ENCODE assay signal across 20 mouse cellular contexts in genomic region chr19:32604127-32604526, GRCm38 (mm10). TPM values are rescaled to one million over a fixed set of nuclear protein-coding genes. Genes with fewer than 3 reads are reported as not detected.
DNase-seq lines count a peak whose midpoint lies in the region; ATAC-seq and TF ChIP-seq lines count a peak whose summit lies in the region.
"Had no signal": no experiment of that assay in that cellular context is flagged by ENCODE, and none has a peak within 500 bp of the region (broad histone marks: within the 10 kb centered on the region; RNA-seq: fewer than 3 reads in every experiment).

No protein-coding gene starts in this region.

- no peak overlapping the region for H3K9ac ChIP-seq in liver, adult 2 months (ENCODE audit: low read depth, low read length)
- H3K9ac ChIP-seq in limb, embryonic 14.5 days (ENCODE audit: low read depth, low read length, severe bottlenecking), result no peak overlapping the region
- H3K9ac ChIP-seq in intestine, postnatal 0 days (ENCODE audit: low read depth, low read length), result no peak overlapping the region
- H3K9ac ChIP-seq: embryonic facial prominence, embryonic 12.5 days; forebrain, embryonic 15.5 days; heart, embryonic 12.5 days; hindbrain, embryonic 13.5 days; lung, embryonic 14.5 days had no signal

- DNase-seq in liver, adult 2 months (ENCODE audit: extremely low read depth, low read depth, low spot score), result peak; percentile 68
- DNase-seq in liver (no peak), Patski (ENCODE audit: low read depth, low spot score) (no peak)
- DNase-seq in limb, embryonic 14.5 days (ENCODE audit: low spot score), result no peak
- no peak for DNase-seq in gastrocnemius, postnatal 10 days
- DNase-seq: adrenal gland, adult 2 months; cerebellum, adult 8-10 months; lung, embryonic 14.5 days; spleen, adult 18-20 months; thymus, postnatal 4 days had no signal

- 22% methylated on average over 8 of the region's 8 CpGs for WGBS in liver, adult 2 months
- WGBS in limb, embryonic 14.5 days, result 59% methylated on average over 8 of the region's 8 CpGs
- 72% methylated on average over 8 of the region's 8 CpGs for WGBS in small intestine, adult 2 months
- 70% methylated on average over 8 of the region's 8 CpGs for WGBS in intestine, postnatal 0 days

- POLR2A ChIA-PET in Patski (lab: Charles Lee), result interaction anchor here (0.7 kb wide), 2 partner anchors 9 to 23 kb away, joined by 3 to 4 read pairs; no protein-coding TSS in a partner anchor

- no peak for TF ChIP-seq CTCF in liver, adult 2 months (IDR thresholded peaks at IDR 0.05; ENCODE audit: low read depth, low read length)
- TF ChIP-seq CTCF in Patski (IDR thresholded peaks at IDR 0.05), result no peak
- no peak for TF ChIP-seq CTCF in small intestine, adult 2 months (IDR thresholded peaks at IDR 0.05; ENCODE audit: extremely low read depth, insufficient read length, insufficient replicate concordance, low read depth, low read length)
- no peak for TF ChIP-seq CTCF in intestine, postnatal 0 days (IDR thresholded peaks at IDR 0.05; ENCODE audit: low read depth)

- H3K4me1 ChIP-seq in liver, adult 2 months (ENCODE audit: control insufficient read depth, insufficient read depth, low read length), result peaks cover 20% of the 10 kb centered on the region
- H3K4me1 ChIP-seq in limb, embryonic 14.5 days (ENCODE audit: control insufficient read depth, insufficient read depth, low read length), result peaks cover 38% of the 10 kb centered on the region
- H3K4me1 ChIP-seq in small intestine, adult 2 months (ENCODE audit: control insufficient read depth, insufficient read depth, insufficient read length, low read length), result peaks cover 14% of the 10 kb centered on the region; the same call in 1 of the 2 replicates
- H3K4me1 ChIP-seq in intestine, postnatal 0 days (replicated peaks; ENCODE audit: control insufficient read depth, insufficient read depth, low read length), result peaks cover 10% of the 10 kb centered on the region
- H3K4me1 ChIP-seq: forebrain, embryonic 15.5 days; heart, embryonic 12.5 days; hindbrain, embryonic 13.5 days had no signal

- H3K4me3 ChIP-seq in liver, adult 2 months (ENCODE audit: insufficient read depth, low read depth, low read length), result no peak overlapping the region
- no peak overlapping the region for H3K4me3 ChIP-seq in limb, embryonic 14.5 days (replicated peaks; ENCODE audit: low read length)
- H3K4me3 ChIP-seq in small intestine, adult 2 months (ENCODE audit: low read depth, low read length), result peak overlapping the region; percentile 5; the same call in 1 of the 2 replicates
- H3K4me3 ChIP-seq in intestine, postnatal 0 days (ENCODE audit: low read depth, low read length), result no peak overlapping the region
- H3K4me3 ChIP-seq: embryonic facial prominence, embryonic 12.5 days; forebrain, embryonic 15.5 days; heart, embryonic 12.5 days; hindbrain, embryonic 13.5 days had no signal

- peak; percentile 61 for ATAC-seq in Patski
- no peak for ATAC-seq in limb, embryonic 14.5 days (ENCODE audit: low FRiP score, low read depth)
- no peak for ATAC-seq in intestine, postnatal 0 days
- ATAC-seq: forebrain, embryonic 15.5 days; inflammation-experienced regulatory T-cells, adult 6 months; midbrain, embryonic 16.5 days had no signal

- H3K9me3 ChIP-seq in limb, embryonic 14.5 days (ENCODE audit: control insufficient read depth, low read length), result no peaks in the 10 kb centered on the region
- H3K9me3 ChIP-seq in intestine, postnatal 0 days (ENCODE audit: control insufficient read depth), result no peaks in the 10 kb centered on the region
- H3K9me3 ChIP-seq: embryonic facial prominence, embryonic 12.5 days; forebrain, embryonic 15.5 days; heart, embryonic 12.5 days; hindbrain, embryonic 13.5 days had no signal

- CTCF ChIA-PET in Patski (lab: Charles Lee), result no interaction called here

- H3K79me2 ChIP-seq in liver, adult 2 months (ENCODE audit: control insufficient read depth, insufficient read depth, low read length), result peaks cover 3% of the 10 kb centered on the region; the same call in 1 of the 2 replicates

- in situ Hi-C loops in Patski (cut with MboI; ENCODE audit: low pct_unique_long_range_greater_than_20kb), result no loop called here

- H3K4me2 ChIP-seq in limb, embryonic 14.5 days (replicated peaks; ENCODE audit: low read depth, low read length, severe bottlenecking), result no peak overlapping the region
- no peak overlapping the region for H3K4me2 ChIP-seq in intestine, postnatal 0 days (replicated peaks; ENCODE audit: low read depth)
- H3K4me2 ChIP-seq: embryonic facial prominence, embryonic 12.5 days; forebrain, embryonic 15.5 days; heart, embryonic 12.5 days; hindbrain, embryonic 13.5 days; liver, embryonic 11.5 days; lung, embryonic 14.5 days had no signal

- H3K36me3 ChIP-seq in liver, adult 2 months (ENCODE audit: control insufficient read depth, insufficient read depth, low read length), result no peaks in the 10 kb centered on the region
- H3K36me3 ChIP-seq in limb, embryonic 14.5 days (ENCODE audit: control insufficient read depth, insufficient read depth, low read length), result no peaks in the 10 kb centered on the region
- H3K36me3 ChIP-seq in small intestine, adult 2 months (ENCODE audit: control insufficient read depth, insufficient read depth, low read length), result no peaks in the 10 kb centered on the region
- H3K36me3 ChIP-seq in intestine, postnatal 0 days (ENCODE audit: control insufficient read depth, insufficient read depth), result no peaks in the 10 kb centered on the region
- H3K36me3 ChIP-seq: embryonic facial prominence, embryonic 12.5 days; forebrain, embryonic 15.5 days; heart, embryonic 12.5 days; hindbrain, embryonic 13.5 days had no signal

- no peak for TF ChIP-seq POLR2A in liver, adult 2 months (IDR thresholded peaks at IDR 0.05; ENCODE audit: extremely low read depth, insufficient read depth, low read length)
- no peak for TF ChIP-seq POLR2A in limb, embryonic 14.5 days (IDR thresholded peaks at IDR 0.05; ENCODE audit: borderline replicate concordance, extremely low read depth, insufficient read depth, insufficient read length)
- no peak for TF ChIP-seq POLR2A in small intestine, adult 2 months (IDR thresholded peaks at IDR 0.05; ENCODE audit: low read depth, low read length)

- H3K27ac ChIP-seq in liver, adult 2 months (replicated peaks; ENCODE audit: insufficient read depth, low read depth, low read length), result no peak overlapping the region
- 0 out of 2 replicates have a peak overlapping the region, but pooled peaks have one; percentile 7 for H3K27ac ChIP-seq in limb, embryonic 14.5 days (replicated peaks; ENCODE audit: low read depth, low read length)
- peak overlapping the region; percentile 83 for H3K27ac ChIP-seq in small intestine, adult 2 months (ENCODE audit: insufficient read depth, low read depth, low read length)
- H3K27ac ChIP-seq in intestine, postnatal 0 days (ENCODE audit: low read depth, low read length), result no peak overlapping the region
- H3K27ac ChIP-seq: embryonic facial prominence, embryonic 12.5 days; forebrain, embryonic 15.5 days; hindbrain, embryonic 13.5 days; macrophage had no signal

- H3K27me3 ChIP-seq in liver, adult 2 months (ENCODE audit: control insufficient read depth, insufficient read depth, low read length), result no peaks in the 10 kb centered on the region
- H3K27me3 ChIP-seq in Patski, result no peaks in the 10 kb centered on the region
- H3K27me3 ChIP-seq in limb, embryonic 14.5 days (ENCODE audit: control insufficient read depth, insufficient read depth, low read length), result no peaks in the 10 kb centered on the region
- no peaks in the 10 kb centered on the region for H3K27me3 ChIP-seq in small intestine, adult 2 months (ENCODE audit: control insufficient read depth, insufficient read depth, low read length)
- no peaks in the 10 kb centered on the region for H3K27me3 ChIP-seq in intestine, postnatal 0 days (replicated peaks; ENCODE audit: control insufficient read depth, insufficient read depth, low read length)
- H3K27me3 ChIP-seq: embryonic facial prominence, embryonic 12.5 days; forebrain, embryonic 15.5 days; heart, embryonic 12.5 days; hindbrain, embryonic 13.5 days had no signal

RNA-seq across cellular contexts. Expression of gene Papss2, which starts 8.5 kb away (rescaled TPM):
- 211 and 223 TPM in 2 replicates for total RNA-seq in liver, adult 2 months (2014; rRNA removed)
- 75.1 and 86.7 TPM in 2 replicates for polyA plus RNA-seq in liver, adult 2 months (2012; rRNA removed)
- polyA plus RNA-seq in Patski (2021), result 0.90 TPM
- polyA plus RNA-seq in limb, embryonic 14.5 days (2012; rRNA removed), result 61.1 and 62.0 TPM in 2 replicates
- polyA plus RNA-seq in limb, embryonic 14.5 days (2014; fragmentation: Nextera tagmentation; extraction: Ambion mirVana), result 48.2 and 51.1 TPM in 2 replicates
- 24.3 and 219 TPM in 2 replicates for polyA plus RNA-seq in small intestine, adult 2 months (2012; rRNA removed)
- 10 to 100 TPM; 11.4 to 13.2 TPM for total RNA-seq in gastrocnemius, postnatal 10 days (2021)
- 27.6 and 34.7 TPM in 2 replicates for polyA plus RNA-seq in intestine, postnatal 0 days (2015; fragmentation: Nextera tagmentation; extraction: Ambion mirVana)

Comparison
In these comparisons a context has a peak if more than half of its experiments do, and no peak if none do; other contexts are left out.
1. H3K27ac ChIP-seq: peak in limb, embryonic 14.5 days (single experiment) and small intestine, adult 2 months (single experiment); none in liver, adult 2 months (single experiment) and intestine, postnatal 0 days (single experiment).
2. RNA of gene Papss2, which starts 8.5 kb away (polyA plus RNA-seq): 75.1 to 86.7 TPM in liver, adult 2 months, 48.2 to 62.0 TPM in limb, embryonic 14.5 days, 27.6 to 34.7 TPM in intestine, postnatal 0 days and 24.3 to 219 TPM in small intestine, adult 2 months; 0.90 TPM in Patski (single experiment); every median in the first group is over 10 times any median in the second.